Comparison of ENCODE assay signal across 8 mouse cellular contexts in the genomic region with DNA sequence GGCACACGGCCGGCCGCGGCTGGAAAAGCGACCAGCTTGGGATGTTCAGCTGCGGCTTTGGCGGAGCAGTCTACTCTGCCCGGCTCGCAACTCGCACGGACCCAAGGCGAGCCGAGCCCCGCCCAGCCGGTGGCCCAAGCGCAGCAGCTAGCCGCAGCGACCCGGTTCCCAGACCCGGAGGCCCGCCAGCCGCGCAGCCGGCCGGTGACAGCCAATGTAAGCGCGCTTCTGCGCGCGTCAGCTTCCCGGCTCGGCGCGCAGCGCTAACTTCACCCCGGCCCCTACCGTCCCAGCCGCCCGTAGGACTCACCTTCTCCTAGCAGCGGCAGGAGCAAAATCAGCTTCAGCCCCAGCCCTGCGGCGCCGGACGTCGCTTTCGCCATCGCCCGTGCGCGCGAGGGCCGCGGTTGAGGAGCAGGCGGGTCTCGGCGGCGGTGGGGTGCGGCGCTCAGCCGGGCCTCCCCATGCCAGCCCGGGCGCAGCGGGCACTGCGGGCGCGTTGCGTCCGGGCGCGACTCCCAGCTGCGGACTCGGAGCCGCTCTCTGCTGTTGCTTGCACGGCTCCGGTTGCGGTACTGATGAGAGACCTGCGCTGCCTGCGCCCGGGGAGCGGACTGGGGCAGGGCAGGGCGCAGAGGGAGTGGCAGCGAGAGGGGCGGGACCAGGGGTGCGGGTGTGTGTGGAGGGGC. TPM values are rescaled to one million over a fixed set of nuclear protein-coding genes. Genes with fewer than 3 reads are reported as not detected.
DNase-seq lines count a peak whose midpoint lies in the region; ATAC-seq and TF ChIP-seq lines count a peak whose summit lies in the region.
"Had no signal": no experiment of that assay in that cellular context is flagged by ENCODE, and none has a peak within 500 bp of the region (broad histone marks: within the 10 kb centered on the region; RNA-seq: fewer than 3 reads in every experiment).

No protein-coding gene starts in this region.

- WGBS in embryonic facial prominence, embryonic 13.5 days: under 1% methylated on average over 84 of the region's 84 CpGs
- WGBS in heart, embryonic 13.5 days: under 1% methylated on average over 83 of the region's 84 CpGs
- under 1% methylated on average over 83 of the region's 84 CpGs for WGBS in small intestine, adult 2 months

- H3K27me3 ChIP-seq in embryonic facial prominence, embryonic 13.5 days: peaks cover 96% of the 10 kb centered on the region
- peaks cover 100% of the 10 kb centered on the region for H3K27me3 ChIP-seq in heart, embryonic 13.5 days (replicated peaks)
- peaks cover 35% of the 10 kb centered on the region for H3K27me3 ChIP-seq in small intestine, adult 2 months (ENCODE audit: control insufficient read depth, insufficient read depth, low read length)

- TF ChIP-seq CTCF in small intestine, adult 2 months (IDR thresholded peaks at IDR 0.05; ENCODE audit: extremely low read depth, insufficient read length, insufficient replicate concordance, low read depth, low read length): no peak

- H3K4me3 ChIP-seq in embryonic facial prominence, embryonic 13.5 days: peak overlapping the region; percentile 63
- H3K4me3 ChIP-seq in heart, embryonic 13.5 days: peak overlapping the region; percentile 67
- H3K4me3 ChIP-seq in small intestine, adult 2 months (ENCODE audit: low read depth, low read length): peak overlapping the region; percentile 65

- peak overlapping the region; percentile 65 for H3K9ac ChIP-seq in embryonic facial prominence, embryonic 13.5 days
- peak overlapping the region; percentile 70 for H3K9ac ChIP-seq in heart, embryonic 13.5 days

- peak; percentile 73 for DNase-seq in Muller cell, postnatal 12 days (ENCODE audit: inconsistent ontology term)
- peak; percentile 52 for DNase-seq in adrenal gland, postnatal 14 days
- DNase-seq in kidney, postnatal 36 days: peak; percentile 12 to 51
- DNase-seq in lung, postnatal 4 days: peak; percentile 40 to 61

- H3K4me2 ChIP-seq in embryonic facial prominence, embryonic 13.5 days: peak overlapping the region; percentile 100
- H3K4me2 ChIP-seq in heart, embryonic 13.5 days: peak overlapping the region; percentile 99

- H3K9me3 ChIP-seq in embryonic facial prominence, embryonic 13.5 days: no peaks in the 10 kb centered on the region
- H3K9me3 ChIP-seq in heart, embryonic 13.5 days: no peaks in the 10 kb centered on the region

- ATAC-seq in embryonic facial prominence, embryonic 13.5 days (ENCODE audit: insufficient number of reproducible peaks, insufficient read depth, low FRiP score, low TSS enrichment, low read depth): no peak
- no peak for ATAC-seq in heart, embryonic 13.5 days (ENCODE audit: extremely low read depth, insufficient number of reproducible peaks, low FRiP score, low TSS enrichment)

- no peak; the same call in 1 of the 2 replicates for TF ChIP-seq POLR2A in small intestine, adult 2 months (IDR thresholded peaks at IDR 0.05; ENCODE audit: low read depth, low read length)

- H3K36me3 ChIP-seq in embryonic facial prominence, embryonic 13.5 days: no peaks in the 10 kb centered on the region
- no peaks in the 10 kb centered on the region for H3K36me3 ChIP-seq in heart, embryonic 13.5 days
- no peaks in the 10 kb centered on the region for H3K36me3 ChIP-seq in small intestine, adult 2 months (ENCODE audit: control insufficient read depth, insufficient read depth, low read length)

- peaks cover 21% of the 10 kb centered on the region for H3K4me1 ChIP-seq in embryonic facial prominence, embryonic 13.5 days
- H3K4me1 ChIP-seq in heart, embryonic 13.5 days: peaks cover 20% of the 10 kb centered on the region
- H3K4me1 ChIP-seq in small intestine, adult 2 months (ENCODE audit: control insufficient read depth, insufficient read depth, insufficient read length, low read length): peaks cover 3% of the 10 kb centered on the region

- no peak overlapping the region for H3K27ac ChIP-seq in embryonic facial prominence, embryonic 13.5 days
- H3K27ac ChIP-seq in heart, embryonic 13.5 days (replicated peaks): no peak overlapping the region
- H3K27ac ChIP-seq in small intestine, adult 2 months (ENCODE audit: insufficient read depth, low read depth, low read length): no peak overlapping the region

RNA-seq across cellular contexts. Expression of a gene that starts 0.6 kb away (rescaled TPM):
- 5.3 and 7.7 TPM in 2 replicates for total RNA-seq in adrenal gland, postnatal 14 days (2021)
- 0.92 and 0.94 TPM in 2 replicates for polyA plus RNA-seq in embryonic facial prominence, embryonic 13.5 days (2015; fragmentation: Nextera tagmentation; extraction: Ambion mirVana)
- polyA plus RNA-seq in heart, embryonic 13.5 days (2015; fragmentation: Nextera tagmentation; extraction: Ambion mirVana): 0.43 and 0.47 TPM in 2 replicates
- 2.6 and 4.5 TPM in 2 replicates for polyA plus RNA-seq in small intestine, adult 2 months (2012; rRNA removed)
- total RNA-seq: hematopoietic stem cell, adult 5-6 weeks had no signal

RNA-seq across cellular contexts. Expression of a gene that starts 58.0 kb away (rescaled TPM):
- 16.8 and 17.4 TPM in 2 replicates for total RNA-seq in adrenal gland, postnatal 14 days (2021)
- polyA plus RNA-seq in embryonic facial prominence, embryonic 13.5 days (2015; fragmentation: Nextera tagmentation; extraction: Ambion mirVana): 14.7 and 16.1 TPM in 2 replicates
- 9.3 and 9.7 TPM in 2 replicates for polyA plus RNA-seq in heart, embryonic 13.5 days (2015; fragmentation: Nextera tagmentation; extraction: Ambion mirVana)
- polyA plus RNA-seq in small intestine, adult 2 months (2012; rRNA removed): 0.28 and 0.38 TPM in 2 replicates
